Mouse (Mus musculus): Measurements from ENCODE around the gene Hormad1. TPM values are rescaled to one million over a fixed set of nuclear protein-coding genes. Genes with fewer than 3 reads are reported as not detected.

The Hormad1 gene
- polyA plus RNA-seq, 1 experiment from 2014 or later = not detected

DNA sequence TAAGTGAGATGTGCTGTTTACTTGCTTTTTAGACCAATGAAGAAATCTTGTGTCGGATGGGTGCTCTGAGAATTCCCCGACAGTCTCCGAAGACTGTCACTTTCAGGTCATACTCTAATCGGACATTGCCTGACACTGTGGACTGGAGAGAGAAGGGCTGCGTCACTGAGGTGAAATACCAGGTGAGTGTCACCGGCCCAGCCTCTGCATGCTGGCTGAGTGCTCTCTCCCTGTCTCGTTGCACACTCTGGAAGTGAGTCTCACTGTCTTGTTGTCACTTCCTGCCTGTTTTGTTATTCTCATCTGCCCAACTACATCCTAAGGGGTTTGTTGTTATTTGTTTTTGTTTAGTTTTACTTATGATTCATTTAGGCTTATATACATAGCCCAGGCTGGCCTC lies 16.5 kb upstream of the Hormad1 start:
- Histone ChIP-seq H3K27ac (ENCODE audit: low read length) (no peak overlapping the region), H3K9ac (ENCODE audit: low read length) (no peak overlapping the region)
- no peak for ATAC-seq (ENCODE audit: low read depth)

GRCm38 (mm10) chr3:95550176-95550575 lies 9.3 kb upstream of the Hormad1 start:
- no peaks in the 10 kb centered on the region for H3K4me1 ChIP-seq (replicated peaks; ENCODE audit: control insufficient read depth, insufficient read depth, low read length)
- WGBS = 79% methylated on average over 1 of the region's 1 CpGs
- H3K36me3 ChIP-seq (ENCODE audit: control insufficient read depth, insufficient read depth, low read length) = no peaks in the 10 kb centered on the region
- H3K27me3 ChIP-seq (ENCODE audit: control insufficient read depth, insufficient read depth, low read depth, low read length) = no peaks in the 10 kb centered on the region
- no peaks in the 10 kb centered on the region for H3K9me3 ChIP-seq (ENCODE audit: control insufficient read depth, low read length)
- no peak overlapping the region for H3K27ac ChIP-seq (ENCODE audit: low read length)
- H3K9ac ChIP-seq (ENCODE audit: low read length) = no peak overlapping the region
- no peak overlapping the region for H3K4me3 ChIP-seq (ENCODE audit: low read length)
- no peak for ATAC-seq (ENCODE audit: low read depth)
- no peak overlapping the region for H3K4me2 ChIP-seq (ENCODE audit: low read depth, low read length)

More for the DNA sequence above, 16.5 kb upstream of the Hormad1 start:
- Histone ChIP-seq H3K36me3 (ENCODE audit: control insufficient read depth, insufficient read depth, low read length) (no peaks in the 10 kb centered on the region), H3K27me3 (ENCODE audit: control insufficient read depth, insufficient read depth, low read depth, low read length) (no peaks in the 10 kb centered on the region), H3K4me2 (ENCODE audit: low read depth, low read length) (no peak overlapping the region), H3K4me3 (ENCODE audit: low read length) (no peak overlapping the region), H3K4me1 (replicated peaks; ENCODE audit: control insufficient read depth, insufficient read depth, low read length) (no peaks in the 10 kb centered on the region), H3K9me3 (ENCODE audit: control insufficient read depth, low read length) (no peaks in the 10 kb centered on the region)
- 54% methylated on average over 7 of the region's 7 CpGs for WGBS

- no peak overlapping the region for H3K27ac ChIP-seq (ENCODE audit: low read length)
- no peak for ATAC-seq (ENCODE audit: low read depth)
- H3K27me3 ChIP-seq (ENCODE audit: control insufficient read depth, insufficient read depth, low read depth, low read length) = no peaks in the 10 kb centered on the region
- H3K4me1 ChIP-seq (replicated peaks; ENCODE audit: control insufficient read depth, insufficient read depth, low read length) = no peaks in the 10 kb centered on the region
- H3K4me2 ChIP-seq (ENCODE audit: low read depth, low read length) = no peak overlapping the region
- H3K9ac ChIP-seq (ENCODE audit: low read length) = no peak overlapping the region
- H3K4me3 ChIP-seq (ENCODE audit: low read length) = no peak overlapping the region
- WGBS = 28% methylated on average over 3 of the region's 3 CpGs
- no peaks in the 10 kb centered on the region for H3K9me3 ChIP-seq (ENCODE audit: control insufficient read depth, low read length)
- no peaks in the 10 kb centered on the region for H3K36me3 ChIP-seq (ENCODE audit: control insufficient read depth, insufficient read depth, low read length)
These were observed 5.5 kb upstream of the Hormad1 start for GRCm38 (mm10) chr3:95553986-95554385.

GRCm38 (mm10) chr3:95560738-95561137 lies 1.3 kb downstream of the Hormad1 start:
- no peaks in the 10 kb centered on the region for H3K36me3 ChIP-seq (ENCODE audit: control insufficient read depth, insufficient read depth, low read length)
- H3K27ac ChIP-seq (ENCODE audit: low read length) = no peak overlapping the region
- no peaks in the 10 kb centered on the region for H3K4me1 ChIP-seq (replicated peaks; ENCODE audit: control insufficient read depth, insufficient read depth, low read length)
- H3K9ac ChIP-seq (ENCODE audit: low read length) = no peak overlapping the region
- no peak for ATAC-seq (ENCODE audit: low read depth)
- H3K9me3 ChIP-seq (ENCODE audit: control insufficient read depth, low read length) = no peaks in the 10 kb centered on the region
- no peaks in the 10 kb centered on the region for H3K27me3 ChIP-seq (ENCODE audit: control insufficient read depth, insufficient read depth, low read depth, low read length)
- H3K4me3 ChIP-seq (ENCODE audit: low read length) = no peak overlapping the region
- WGBS = 85% methylated on average over 3 of the region's 3 CpGs
- H3K4me2 ChIP-seq (ENCODE audit: low read depth, low read length) = no peak overlapping the region

DNA sequence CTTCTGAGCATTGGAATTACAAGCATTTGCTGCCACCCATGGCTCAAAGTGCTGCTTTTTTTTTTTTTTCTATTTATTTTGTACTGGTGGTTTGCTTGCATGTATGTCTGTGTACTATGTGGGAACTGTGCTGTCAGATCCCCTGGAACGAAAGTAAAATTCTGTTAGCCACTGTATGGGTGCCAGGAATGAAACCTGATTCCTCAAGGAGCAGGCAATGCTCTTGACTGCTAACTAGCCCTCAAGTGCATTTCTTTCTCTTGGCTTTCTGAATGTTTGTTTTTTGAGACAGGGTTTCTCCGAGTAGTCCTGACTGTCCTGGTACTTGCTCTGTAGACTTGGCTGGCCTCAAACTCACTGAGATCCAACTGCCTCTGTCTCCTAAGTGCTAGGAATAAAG lies 2.3 kb downstream of the Hormad1 start:
- peak; percentile 38; the same call in 1 of the 2 replicates for ATAC-seq (ENCODE audit: low read depth)
- H3K4me2 ChIP-seq (ENCODE audit: low read depth, low read length) = no peak overlapping the region

GRCm38 (mm10) chr3:95569585-95569984 lies 10.1 kb downstream of the Hormad1 start:
- WGBS = 90% methylated on average over 3 of the region's 3 CpGs
- no peaks in the 10 kb centered on the region for H3K27me3 ChIP-seq (ENCODE audit: control insufficient read depth, insufficient read depth, low read depth, low read length)

More for the DNA sequence above, 2.3 kb downstream of the Hormad1 start:
- Histone ChIP-seq H3K9ac (ENCODE audit: low read length) (no peak overlapping the region), H3K27me3 (ENCODE audit: control insufficient read depth, insufficient read depth, low read depth, low read length) (no peaks in the 10 kb centered on the region), H3K4me1 (replicated peaks; ENCODE audit: control insufficient read depth, insufficient read depth, low read length) (no peaks in the 10 kb centered on the region), H3K27ac (ENCODE audit: low read length) (no peak overlapping the region), H3K4me3 (ENCODE audit: low read length) (no peak overlapping the region), H3K36me3 (ENCODE audit: control insufficient read depth, insufficient read depth, low read length) (no peaks in the 10 kb centered on the region), H3K9me3 (ENCODE audit: control insufficient read depth, low read length) (no peaks in the 10 kb centered on the region)
- 36% methylated on average over 2 of the region's 2 CpGs for WGBS

DNA sequence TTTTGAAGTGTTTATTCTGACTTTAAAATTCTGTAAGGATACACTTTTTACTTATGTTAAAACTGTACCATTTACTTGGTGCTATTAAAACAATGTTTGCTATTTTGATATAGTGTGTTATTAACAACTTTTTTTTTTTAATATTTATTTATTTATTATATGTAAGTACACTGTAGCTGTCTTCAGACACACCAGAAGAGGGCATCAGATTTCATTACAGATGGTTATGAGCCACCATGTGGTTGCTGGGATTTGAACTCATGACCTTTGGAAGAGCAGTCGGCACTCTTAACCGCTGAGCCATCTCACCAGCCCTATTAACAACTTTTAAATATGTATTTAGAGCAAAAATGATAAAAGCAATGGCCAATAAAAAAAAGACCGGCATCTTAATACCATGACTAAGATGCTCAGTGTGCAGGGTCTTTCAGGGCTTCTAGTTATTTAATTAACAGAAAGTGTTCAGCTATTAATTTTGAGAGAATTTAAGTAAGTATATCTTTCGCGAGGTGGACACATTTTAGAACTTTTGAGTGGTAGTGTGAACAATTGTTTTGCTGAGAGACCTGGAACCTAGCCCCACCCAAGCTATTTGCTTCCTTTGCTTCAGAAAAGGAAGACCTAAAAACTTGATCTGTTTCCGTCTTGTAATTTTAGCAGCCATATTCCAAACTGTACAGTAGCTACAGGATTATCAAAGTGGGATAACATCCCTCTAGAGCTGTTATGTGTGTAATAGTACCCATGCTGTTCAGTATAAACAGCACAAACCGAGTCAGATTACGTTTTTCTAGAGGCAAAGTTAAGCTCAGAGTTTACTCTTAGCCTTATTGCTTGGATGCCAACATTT lies 28.5 kb downstream of the Hormad1 start:
- Histone ChIP-seq H3K4me2 (ENCODE audit: low read depth, low read length) (peak overlapping the region; percentile 70), H3K36me3 (ENCODE audit: control insufficient read depth, insufficient read depth, low read length) (peaks cover 8% of the 10 kb centered on the region; the same call in 1 of the 2 replicates), H3K9ac (ENCODE audit: low read length) (peak overlapping the region; percentile 24; the same call in 1 of the 2 replicates), H3K27me3 (ENCODE audit: control insufficient read depth, insufficient read depth, low read depth, low read length) (no peaks in the 10 kb centered on the region), H3K4me1 (replicated peaks; ENCODE audit: control insufficient read depth, insufficient read depth, low read length) (peaks cover 7% of the 10 kb centered on the region; the same call in 1 of the 2 replicates), H3K4me3 (ENCODE audit: low read length) (peak overlapping the region; percentile 75), H3K9me3 (ENCODE audit: control insufficient read depth, low read length) (no peaks in the 10 kb centered on the region), H3K27ac (ENCODE audit: low read length) (peak overlapping the region; percentile 44; the same call in 1 of the 2 replicates)
- 49% methylated on average over 8 of the region's 8 CpGs for WGBS
- ATAC-seq (ENCODE audit: low read depth) = peak; percentile 21; the same call in 1 of the 2 replicates

More at GRCm38 (mm10) chr3:95569585-95569984, 10.1 kb downstream of the Hormad1 start:
- Histone ChIP-seq H3K9me3 (ENCODE audit: control insufficient read depth, low read length) (no peaks in the 10 kb centered on the region), H3K4me2 (ENCODE audit: low read depth, low read length) (no peak overlapping the region), H3K4me3 (ENCODE audit: low read length) (no peak overlapping the region), H3K4me1 (replicated peaks; ENCODE audit: control insufficient read depth, insufficient read depth, low read length) (no peaks in the 10 kb centered on the region), H3K27ac (ENCODE audit: low read length) (no peak overlapping the region), H3K36me3 (ENCODE audit: control insufficient read depth, insufficient read depth, low read length) (no peaks in the 10 kb centered on the region), H3K9ac (ENCODE audit: low read length) (no peak overlapping the region)
- no peak for ATAC-seq (ENCODE audit: low read depth)

DNA sequence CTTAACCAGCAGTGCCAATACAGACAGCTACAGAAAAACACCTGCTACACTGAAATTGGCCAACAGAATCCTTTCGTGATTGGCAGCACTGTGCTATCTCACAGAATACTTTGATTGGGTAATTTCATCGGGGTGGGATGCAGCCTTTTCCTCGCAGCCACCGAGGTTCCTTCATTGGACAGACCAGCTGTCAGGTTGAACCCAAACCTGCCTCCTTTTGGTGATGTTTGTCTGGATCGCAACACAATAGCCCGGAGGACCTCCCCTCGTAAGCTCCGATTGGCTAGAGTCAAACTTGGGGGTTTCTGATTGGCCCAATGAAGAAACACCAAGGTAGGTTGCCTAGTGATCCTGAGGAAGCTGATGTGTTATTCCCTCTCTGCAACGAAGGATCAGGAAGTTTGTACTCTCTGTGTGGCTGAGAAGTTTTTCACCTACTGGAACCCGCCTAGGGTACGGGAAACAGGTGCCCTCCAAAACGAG lies 29.2 kb downstream of the Hormad1 start, which contains the start of gene Golph3l:
TSS of gene Golph3l (plus strand) at position 331 of the 483 bp plus-strand sequence.
- Histone ChIP-seq H3K27me3 (ENCODE audit: control insufficient read depth, insufficient read depth, low read depth, low read length) (no peaks in the 10 kb centered on the region), H3K27ac (ENCODE audit: low read length) (peak within 1 kb of the TSS; percentile 72), H3K9ac (ENCODE audit: low read length) (peak within 1 kb of the TSS; percentile 72), H3K4me3 (ENCODE audit: low read length) (peak within 1 kb of the TSS; percentile 75), H3K4me2 (ENCODE audit: low read depth, low read length) (peak within 1 kb of the TSS; percentile 70), H3K36me3 (ENCODE audit: control insufficient read depth, insufficient read depth, low read length) (peaks cover 8% of the 10 kb centered on the region; the same call in 1 of the 2 replicates), H3K4me1 (replicated peaks; ENCODE audit: control insufficient read depth, insufficient read depth, low read length) (peaks cover 7% of the 10 kb centered on the region; the same call in 1 of the 2 replicates), H3K9me3 (ENCODE audit: control insufficient read depth, low read length) (no peaks in the 10 kb centered on the region)
- WGBS = 0% methylated on average over 12 of the region's 12 CpGs
- peak; percentile 100 for ATAC-seq (ENCODE audit: low read depth)

DNA sequence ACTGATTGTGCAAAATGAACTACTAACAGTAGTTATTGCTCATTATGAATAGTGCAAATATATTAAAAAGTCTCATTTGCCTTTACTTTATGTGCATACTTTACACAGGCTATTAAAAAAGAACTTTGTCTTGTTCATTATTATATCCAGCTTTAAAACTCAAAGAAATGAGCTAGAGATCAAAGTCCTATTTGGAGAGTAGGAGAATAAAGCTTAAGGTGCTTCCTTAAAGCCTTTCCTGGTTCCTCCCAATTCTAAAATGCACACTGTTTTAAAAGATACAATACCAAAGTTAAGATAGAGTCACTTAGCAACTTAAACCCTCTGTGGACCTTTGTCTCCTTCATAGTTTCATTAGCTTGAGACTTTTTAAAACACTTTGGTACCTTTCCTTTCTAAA lies 39.3 kb downstream of the Hormad1 start:
- H3K9ac ChIP-seq (ENCODE audit: low read length) = no peak overlapping the region
- H3K9me3 ChIP-seq (ENCODE audit: control insufficient read depth, low read length) = no peaks in the 10 kb centered on the region
- ATAC-seq (ENCODE audit: low read depth) = no peak
- peaks cover 11% of the 10 kb centered on the region; the same call in 1 of the 2 replicates for H3K36me3 ChIP-seq (ENCODE audit: control insufficient read depth, insufficient read depth, low read length)
- no peaks in the 10 kb centered on the region for H3K4me1 ChIP-seq (replicated peaks; ENCODE audit: control insufficient read depth, insufficient read depth, low read length)
- H3K27ac ChIP-seq (ENCODE audit: low read length) = no peak overlapping the region
- H3K4me2 ChIP-seq (ENCODE audit: low read depth, low read length) = no peak overlapping the region
- no peaks in the 10 kb centered on the region for H3K27me3 ChIP-seq (ENCODE audit: control insufficient read depth, insufficient read depth, low read depth, low read length)
- H3K4me3 ChIP-seq (ENCODE audit: low read length) = no peak overlapping the region

Data from lung, embryonic 16.5 days (tissue).